Mouse (Mus musculus): ENCODE data around the gene H2afz. TPM values are rescaled to one million over a fixed set of nuclear protein-coding genes. Genes with fewer than 3 reads are reported as not detected.

H2afz gene
- total RNA-seq (2012; rRNA removed): 3,347 and 4,299 TPM in 2 replicates
- 4,409 and 4,907 TPM in 2 replicates for total RNA-seq (2014; rRNA removed)
- 3,496 and 4,006 TPM in 2 replicates for polyA plus RNA-seq (2012; ENCODE audit: insufficient read length, low read depth)

- Histone ChIP-seq H3K27me3 (replicated peaks) (no peaks in the 10 kb centered on the region), H3K9ac (ENCODE audit: insufficient read depth, low read depth) (peak within 1 kb of the TSS; percentile 98), H3K4me2 (ENCODE audit: insufficient read depth, low read depth, poor library complexity, severe bottlenecking) (peak within 1 kb of the TSS; percentile 70), H3K36me3 (replicated peaks in 1 of 2; ENCODE audit: control insufficient read depth in 1 of 2, insufficient read depth in 1 of 2, low read length in 1 of 2) (peaks cover 10 to 19% of the 10 kb centered on the region in 2 experiments), H3K4me1 (ENCODE audit: control insufficient read depth in 1 of 2, insufficient read depth in 2 of 2) (peaks cover 2 to 32% of the 10 kb centered on the region in 2 experiments), H3K9me3 (replicated peaks; ENCODE audit: low read length) (peaks cover 6% of the 10 kb centered on the region), H3K4me3 (replicated peaks in 1 of 3; ENCODE audit: low read depth in 2 of 3, low read length in 2 of 3, poor library complexity in 1 of 3) (peak within 1 kb of the TSS; percentile 66 to 90 (median 84)), H3K27ac (ENCODE audit: insufficient read depth, low read depth) (peak within 1 kb of the TSS; percentile 90), H3K79me2 (replicated peaks; ENCODE audit: control insufficient read depth, extremely low read depth, insufficient read depth, poor library complexity, severe bottlenecking) (peaks cover 36% of the 10 kb centered on the region)
- in situ Hi-C loops (cut with MboI; ENCODE audit: low pct_ligation_motif_present, low pct_unique_long_range_greater_than_20kb, low sequenced_read_pairs) (loop anchor here (5.0 to 10.0 kb wide), 2 partner anchors 82 to 280 kb away; partner anchors contain the start of genes Mttp and Trmt10a), dilution Hi-C loops (cut with MboI; ENCODE audit: extremely low pct_ligation_motif_present, extremely low pct_unique_long_range_greater_than_20kb, low sequenced_read_pairs) (no loop called here)
- peak; percentile 100 for DNase-seq (ENCODE audit: extremely low read depth)
- TF ChIP-seq JUND (conservative IDR thresholded peaks at IDR 0.05; ENCODE audit: low read depth, low read length) (no peak), IRF4 (IDR thresholded peaks at IDR 0.05; ENCODE audit: low read depth, low read length) (peak; percentile 39), CHD1 (IDR thresholded peaks at IDR 0.05; ENCODE audit: low read depth, low read length) (peak; percentile 78), CTCF (conservative IDR thresholded peaks at IDR 0.05 in 1 of 2, IDR thresholded peaks at IDR 0.05 in 1 of 2; ENCODE audit: low read depth in 2 of 2, low read length in 2 of 2) (no peak), JUN (IDR thresholded peaks at IDR 0.05; ENCODE audit: insufficient read depth, low read depth, low read length) (no peak), TCF12 (IDR thresholded peaks at IDR 0.05; ENCODE audit: low read depth, low read length) (peak; percentile 97), ELF1 (IDR thresholded peaks at IDR 0.05; ENCODE audit: low read depth, low read length) (peak; percentile 90), PAX5 (IDR thresholded peaks at IDR 0.05; ENCODE audit: low read length) (no peak), TBP (conservative IDR thresholded peaks at IDR 0.05; ENCODE audit: low read depth, low read length) (peak; percentile 97), USF1 (IDR thresholded peaks at IDR 0.05; ENCODE audit: low read depth, low read length) (peak; percentile 97), MEF2A (IDR thresholded peaks at IDR 0.05; ENCODE audit: borderline replicate concordance, low read depth, low read length) (peak; percentile 71), BHLHE40 (IDR thresholded peaks at IDR 0.05; ENCODE audit: low read depth, low read length) (peak; percentile 99), MYC (IDR thresholded peaks at IDR 0.05; ENCODE audit: low read depth, low read length) (peak; percentile 0; the same call in 1 of the 2 replicates), HCFC1 (IDR thresholded peaks at IDR 0.05; ENCODE audit: low read depth, low read length) (peak; percentile 73), ZMIZ1 (IDR thresholded peaks at IDR 0.05; ENCODE audit: low read depth, low read length) (peak; percentile 99), GABPA (IDR thresholded peaks at IDR 0.05; ENCODE audit: insufficient replicate concordance, low read depth, low read length) (no peak), SMC3 (IDR thresholded peaks at IDR 0.05; ENCODE audit: low read depth, low read length) (peak; percentile 9; the same call in 1 of the 2 replicates), MAZ (IDR thresholded peaks at IDR 0.05; ENCODE audit: low read depth, low read length) (peak; percentile 87), EP300 (IDR thresholded peaks at IDR 0.05; ENCODE audit: low read length) (no peak), UBTF (IDR thresholded peaks at IDR 0.05; ENCODE audit: low read depth, low read length) (no peak; the same call in none of the 2 replicates), POLR2AphosphoS2 (IDR thresholded peaks at IDR 0.05; ENCODE audit: low read depth, low read length) (peak; percentile 99), POLR2A (IDR thresholded peaks at IDR 0.05; ENCODE audit: low read depth, low read length) (peak; percentile 99), NELFE (IDR thresholded peaks at IDR 0.05; ENCODE audit: low read depth, low read length) (peak; percentile 100), ZNF384 (IDR thresholded peaks at IDR 0.05; ENCODE audit: low read depth, low read length) (0 out of 2 replicates have a peak, but pooled peaks have one; percentile 2), E2F4 (IDR thresholded peaks at IDR 0.05; ENCODE audit: insufficient replicate concordance, low read depth, low read length) (peak; percentile 94), MAX (IDR thresholded peaks at IDR 0.05; ENCODE audit: low read length) (peak; percentile 97), USF2 (conservative IDR thresholded peaks at IDR 0.05; ENCODE audit: low read depth, low read length) (peak; percentile 94), KAT2A (IDR thresholded peaks at IDR 0.05; ENCODE audit: insufficient replicate concordance, low read length) (peak; percentile 84), RAD21 (IDR thresholded peaks at IDR 0.05; ENCODE audit: low read depth, low read length) (no peak; the same call in none of the 2 replicates), SIN3A (IDR thresholded peaks at IDR 0.05; ENCODE audit: low read length) (peak; percentile 78), ETS1 (conservative IDR thresholded peaks at IDR 0.05; ENCODE audit: low read depth, low read length) (no peak; the same call in 1 of the 2 replicates), CHD2 (IDR thresholded peaks at IDR 0.05; ENCODE audit: low read length) (peak; percentile 95), RCOR1 (conservative IDR thresholded peaks at IDR 0.05; ENCODE audit: low read depth, low read length) (no peak; the same call in 1 of the 2 replicates), ZC3H11A (IDR thresholded peaks at IDR 0.05; ENCODE audit: low read depth, low read length) (no peak), MAFK (IDR thresholded peaks at IDR 0.05; ENCODE audit: insufficient replicate concordance, low read length) (no peak; the same call in 1 of the 2 replicates), NRF1 (IDR thresholded peaks at IDR 0.05; ENCODE audit: low read depth, low read length) (peak; percentile 68), MXI1 (IDR thresholded peaks at IDR 0.05; ENCODE audit: low read depth, low read length) (peak; percentile 87)
These were observed at the start of gene H2afz for GRCm38 (mm10) chr3:137864124-137864987. Gene H2afz (plus strand): TSS chr3:137864487.
